Mouse (Mus musculus): ENCODE measurements around the gene Daam1.

- TF ChIP-seq GATA1 (IDR thresholded peaks at IDR 0.05; ENCODE audit: borderline replicate concordance, low read length): no peak
- TF ChIP-seq FLI1 (IDR thresholded peaks at IDR 0.05; ENCODE audit: low read length): no peak
Measured at GRCm38 (mm10) chr12:71796517-71796916, 34.4 kb upstream of the Daam1 start.
